Mouse (Mus musculus) myocyte (in vitro differentiated cells): ENCODE measurements around the gene Rab5c.

Experiments
- E2F4 ChIP-seq: IDR thresholded peaks from one replicate; pipeline ENCODE4 v1.6.1; 2011; ENCODE audit warnings: mild to moderate bottlenecking, control low read depth, moderate library complexity; ENCODE audit not compliant: insufficient read depth
- MAX ChIP-seq: IDR thresholded peaks from one replicate; pipeline ENCODE4 v1.6.1; 2011; ENCODE audit warnings: low read depth, mild to moderate bottlenecking, control low read depth
- MYOG ChIP-seq, 3 experiments: IDR thresholded peaks; one replicate each; pipeline ENCODE4 v1.6.1; 2011; ENCODE audit warnings: control low read depth in 2 of 3, low read depth in 2 of 3, mild to moderate bottlenecking in 2 of 3; ENCODE audit not compliant: insufficient read length in 2 of 3, control insufficient read depth in 1 of 3, insufficient read depth in 1 of 3
- POLR2A ChIP-seq: IDR thresholded peaks from one replicate; pipeline ENCODE4 v1.6.1; 2011; ENCODE audit warnings: low read depth, mild to moderate bottlenecking, control low read depth, moderate library complexity; ENCODE audit not compliant: insufficient read length
- TCF12 ChIP-seq: IDR thresholded peaks from one replicate; pipeline ENCODE4 v1.6.1; 2011; ENCODE audit warnings: mild to moderate bottlenecking, control low read depth; ENCODE audit not compliant: poor library complexity, insufficient read depth, severe bottlenecking

DNA sequence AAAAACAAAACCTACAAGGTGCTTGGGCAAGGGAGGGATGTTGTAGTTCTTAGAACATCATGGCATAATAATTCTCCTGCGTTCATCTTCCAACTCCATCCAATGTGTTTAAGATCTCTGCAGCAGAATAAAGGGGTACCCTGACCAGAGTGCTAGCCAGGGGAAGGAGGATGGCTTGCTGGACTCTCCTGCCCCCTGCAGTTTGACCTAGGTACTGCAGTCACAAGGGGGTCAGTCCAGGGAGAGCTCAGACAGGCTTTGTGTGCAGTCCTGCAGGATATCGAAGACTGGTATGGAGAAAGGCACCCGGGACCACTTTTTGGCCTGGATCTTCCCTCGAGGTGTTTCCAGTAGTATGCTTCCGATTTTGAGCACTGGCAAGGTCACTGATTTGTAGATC, 43.1 kb downstream of the Rab5c start:
- no peak for TF ChIP-seq POLR2A
- no peak for TF ChIP-seq TCF12
- TF ChIP-seq MYOG (IDR thresholded peaks at IDR 0.05; ENCODE audit: control insufficient read depth in 1 of 3, insufficient read depth in 1 of 3, insufficient read length in 2 of 3, low read depth in 2 of 3) = no peak
- TF ChIP-seq E2F4 = no peak
- TF ChIP-seq MAX = no peak
